Mouse (Mus musculus) intestine, postnatal 0 days (tissue): Measurements from ENCODE around the gene Rilp. TPM values are rescaled to one million over a fixed set of nuclear protein-coding genes. Genes with fewer than 3 reads are reported as not detected.

ENCODE experiments used
- ATAC-seq: fragments of 200-750 bp; cut with Nextera tagmentation; 2 replicates; pipeline ENCODE4 v1.8.0; 2017; ENCODE audit warnings: mild to moderate bottlenecking, moderate TSS enrichment, moderate library complexity
- H3K27ac ChIP-seq: fragments of 300-500 bp; sonication (generic); 2 replicates; pipeline ENCODE4 v1.5.1; 2014; ENCODE audit warnings: mild to moderate bottlenecking, low read depth, low read length, moderate library complexity
- H3K27me3 ChIP-seq: fragments of 300-500 bp; sonication (generic); replicated peaks from 2 replicates; pipeline ENCODE4 v1.6.1; 2014; ENCODE audit warnings: low read length, mixed read lengths; ENCODE audit not compliant: control insufficient read depth, insufficient read depth
- H3K36me3 ChIP-seq: fragments of 300-500 bp; sonication (generic); 2 replicates; pipeline ENCODE4 v1.6.1; 2014; ENCODE audit warnings: mild to moderate bottlenecking, moderate library complexity; ENCODE audit not compliant: control insufficient read depth, insufficient read depth
- H3K4me1 ChIP-seq: fragments of 300-500 bp; sonication (generic); replicated peaks from 2 replicates; pipeline ENCODE4 v1.6.1; 2014; ENCODE audit warnings: antibody characterized with exemption, low read length, mixed read lengths; ENCODE audit not compliant: control insufficient read depth, insufficient read depth
- H3K4me2 ChIP-seq: fragments of 300-500 bp; sonication (generic); replicated peaks from 2 replicates; pipeline ENCODE4 v1.6.1; 2014; ENCODE audit warnings: low read depth, mild to moderate bottlenecking, moderate library complexity
- H3K4me3 ChIP-seq: fragments of 300-500 bp; sonication (generic); 2 replicates; pipeline ENCODE4 v1.5.1; 2014; ENCODE audit warnings: low read depth, low read length
- H3K9ac ChIP-seq: fragments of 300-500 bp; sonication (generic); 2 replicates; pipeline ENCODE4 v1.6.1; 2014; ENCODE audit warnings: mild to moderate bottlenecking, low read depth, low read length
- H3K9me3 ChIP-seq: fragments of 300-500 bp; sonication (generic); 2 replicates; pipeline ENCODE4 v1.6.1; 2016; ENCODE audit warnings: mixed run types; ENCODE audit not compliant: control insufficient read depth
- CTCF ChIP-seq: sonication (generic); IDR thresholded peaks from 2 replicates; pipeline ENCODE4 v1.5.1; 2016; ENCODE audit warnings: low read depth, mild to moderate bottlenecking, control low read depth, antibody characterized with exemption, moderate library complexity
- WGBS: fragments of 180-500 bp; shearing (Covaris S2); extraction: QIAGEN DNeasy Blood & Tissue Kit; methylation state at CpG from one replicate; pipeline ENCODE4 v1.1.7; 2014; 5-methylcytosine and 5-hydroxymethylcytosine counted together
- polyA plus RNA-seq: library from polyadenylated mRNA; unstranded; fragments of >200 nt; fragmentation: Nextera tagmentation; extraction: Ambion mirVana; gene quantifications from 2 replicates; pipeline ENCODE4 v1.2.1, GENCODE M21; 2015

Rilp gene
- polyA plus RNA-seq, 1 experiment from 2014 or later, result 6.9 TPM

DNA sequence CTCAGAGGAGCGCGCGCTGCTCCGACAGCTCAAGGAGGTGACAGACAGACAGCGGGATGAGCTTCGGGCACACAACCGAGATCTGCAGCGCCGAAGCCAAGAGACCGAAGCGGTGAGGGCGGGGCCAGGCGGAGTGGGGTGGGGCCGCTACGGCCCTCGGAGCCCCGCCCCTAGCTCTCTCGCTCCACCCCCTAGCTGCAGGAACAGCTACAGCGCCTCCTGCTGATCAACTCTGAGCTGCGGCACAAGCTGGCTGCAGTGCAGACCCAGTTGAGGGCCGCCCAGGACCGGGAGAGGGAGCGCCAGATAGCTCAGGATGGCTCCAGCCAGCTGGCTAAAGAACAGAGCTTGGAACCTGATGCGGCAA lies 716 bp downstream of the Rilp start:
- Histone ChIP-seq H3K9me3 (no peaks in the 10 kb centered on the region), H3K4me1 (no peaks in the 10 kb centered on the region; the same call in 1 of the 2 replicates), H3K4me3 (peak overlapping the region; percentile 41), H3K27ac (peak overlapping the region; percentile 91), H3K9ac (peak overlapping the region; percentile 60), H3K36me3 (peaks cover 34% of the 10 kb centered on the region), H3K4me2 (peak overlapping the region; percentile 83), H3K27me3 (no peaks in the 10 kb centered on the region)
- peak; percentile 82 for ATAC-seq
- WGBS, result 1% methylated on average over 24 of the region's 24 CpGs
- peak; percentile 99 for TF ChIP-seq CTCF

DNA sequence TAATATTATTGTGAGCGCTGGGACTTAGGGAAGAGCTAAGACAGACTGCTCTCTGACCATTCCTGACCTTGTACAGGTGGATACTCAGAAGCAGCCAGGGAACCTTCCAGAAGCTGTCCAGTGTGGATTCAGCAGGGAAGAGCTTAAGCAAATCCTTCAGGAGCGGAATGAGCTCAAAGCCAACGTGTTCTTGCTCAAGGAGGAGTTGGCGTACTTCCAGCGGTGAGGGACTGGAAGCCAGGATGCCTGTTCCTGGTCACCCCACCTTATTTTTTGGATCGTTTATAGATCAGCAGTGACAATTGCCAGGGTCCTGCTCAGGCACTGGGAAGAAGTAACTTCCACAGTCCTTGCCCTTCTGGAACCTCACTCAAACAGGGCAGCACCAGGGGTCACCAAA lies 1.3 kb downstream of the Rilp start:
- H3K9me3 ChIP-seq, result no peaks in the 10 kb centered on the region
- no peak overlapping the region for H3K4me2 ChIP-seq
- H3K27me3 ChIP-seq, result no peaks in the 10 kb centered on the region
- H3K4me1 ChIP-seq, result no peaks in the 10 kb centered on the region; the same call in 1 of the 2 replicates
- peaks cover 28% of the 10 kb centered on the region for H3K36me3 ChIP-seq
- 78% methylated on average over 6 of the region's 6 CpGs for WGBS
- TF ChIP-seq CTCF, result no peak
- no peak overlapping the region for H3K9ac ChIP-seq
- no peak overlapping the region for H3K4me3 ChIP-seq
- no peak for ATAC-seq
- no peak overlapping the region for H3K27ac ChIP-seq

DNA sequence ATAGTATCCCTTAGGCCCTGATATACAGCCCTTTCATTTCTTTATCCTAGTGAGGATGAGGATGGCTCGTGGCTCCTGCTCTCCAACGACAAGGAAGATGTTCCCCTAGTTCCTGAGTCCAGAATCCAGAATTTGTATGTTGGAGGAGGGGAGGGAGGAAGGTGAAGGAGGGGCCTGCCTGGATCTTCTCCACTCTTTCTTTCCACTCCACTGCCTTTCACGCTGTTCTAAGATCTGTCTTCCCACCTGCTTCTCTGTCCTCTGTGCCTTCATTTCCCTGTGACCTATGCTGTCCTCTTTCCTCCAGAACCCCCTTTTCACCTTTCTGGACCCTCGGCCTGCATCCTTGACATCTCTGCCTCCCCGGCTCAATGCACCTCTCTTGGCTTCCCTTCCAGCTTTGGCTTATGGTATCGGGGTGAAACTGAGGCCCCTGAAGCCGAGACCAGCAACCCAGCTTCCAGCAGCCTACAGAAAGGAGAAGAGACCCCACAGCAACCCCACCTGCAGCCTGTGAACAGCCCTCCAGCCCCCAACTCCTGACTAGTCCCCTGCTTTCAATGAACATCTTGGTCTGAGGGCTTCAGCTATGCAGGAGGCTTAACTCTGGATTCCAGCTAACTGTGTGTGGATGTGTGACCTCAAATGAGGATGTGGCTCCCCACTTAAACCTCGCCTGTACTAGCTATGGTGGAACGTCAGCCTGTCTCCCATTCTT lies 2.6 kb downstream of the Rilp start:
- no peaks in the 10 kb centered on the region for H3K9me3 ChIP-seq
- H3K27ac ChIP-seq, result no peak overlapping the region
- no peaks in the 10 kb centered on the region; the same call in 1 of the 2 replicates for H3K4me1 ChIP-seq
- peaks cover 18% of the 10 kb centered on the region for H3K36me3 ChIP-seq
- TF ChIP-seq CTCF, result no peak
- no peak overlapping the region for H3K9ac ChIP-seq
- WGBS, result 82% methylated on average over 9 of the region's 9 CpGs
- no peaks in the 10 kb centered on the region for H3K27me3 ChIP-seq
- no peak overlapping the region for H3K4me3 ChIP-seq
- ATAC-seq, result no peak
- H3K4me2 ChIP-seq, result no peak overlapping the region

DNA sequence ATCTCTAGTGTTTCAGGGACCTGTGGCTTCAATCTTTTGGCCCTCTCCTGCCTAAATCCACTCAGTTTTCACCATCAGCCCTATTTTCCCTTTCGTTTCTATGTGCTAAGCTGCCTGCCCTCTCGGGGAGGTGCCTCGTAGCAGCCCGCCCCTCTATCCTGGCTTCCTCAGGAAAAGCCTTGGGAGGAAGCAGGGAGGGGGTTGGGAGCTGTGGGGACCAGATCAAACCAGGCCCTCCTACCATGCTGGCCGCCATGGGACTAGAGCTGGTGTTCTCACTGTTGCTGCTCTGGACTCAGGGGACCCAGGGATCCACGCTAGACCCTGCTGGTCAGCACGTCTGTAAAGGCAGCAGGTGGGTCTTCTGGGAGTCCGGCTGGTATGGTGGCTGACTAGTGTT lies 3.4 kb downstream of the Rilp start, which contains the start of gene Scarf1:
TSS of gene Scarf1 (plus strand) at position 205 of the 400 bp plus-strand sequence.
- H3K4me2 ChIP-seq, result peak within 1 kb of the TSS; percentile 27
- 68% methylated on average over 8 of the region's 8 CpGs for WGBS
- H3K27me3 ChIP-seq, result no peaks in the 10 kb centered on the region
- no peak for TF ChIP-seq CTCF
- ATAC-seq, result no peak
- peaks cover 10% of the 10 kb centered on the region for H3K36me3 ChIP-seq
- 0 out of 2 replicates have a peak within 1 kb of the TSS, but pooled peaks have one; percentile 3 for H3K4me3 ChIP-seq
- H3K4me1 ChIP-seq, result no peaks in the 10 kb centered on the region; the same call in 1 of the 2 replicates
- H3K9me3 ChIP-seq, result no peaks in the 10 kb centered on the region
- H3K9ac ChIP-seq, result peak within 1 kb of the TSS; percentile 7; the same call in 1 of the 2 replicates
- no peak within 1 kb of the TSS for H3K27ac ChIP-seq

DNA sequence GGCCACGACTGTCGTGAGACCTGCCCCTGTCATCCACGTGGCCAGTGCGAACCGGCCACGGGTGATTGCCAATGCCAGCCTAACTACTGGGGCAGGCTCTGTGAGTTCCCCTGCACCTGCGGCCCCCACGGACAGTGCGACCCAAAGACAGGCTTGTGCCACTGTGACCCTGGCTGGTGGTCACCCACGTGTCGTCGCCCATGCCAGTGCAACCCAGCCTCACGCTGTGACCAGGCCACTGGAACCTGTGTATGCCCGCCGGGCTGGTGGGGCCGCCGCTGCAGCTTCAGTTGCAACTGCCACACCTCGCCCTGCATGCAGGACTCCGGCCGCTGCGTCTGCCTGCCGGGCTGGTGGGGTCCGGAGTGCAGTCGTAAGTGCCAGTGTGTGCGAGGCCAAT lies 5.3 kb downstream of the Rilp start:
- no peaks in the 10 kb centered on the region for H3K27me3 ChIP-seq
- ATAC-seq, result no peak
- TF ChIP-seq CTCF, result no peak
- H3K36me3 ChIP-seq, result no peaks in the 10 kb centered on the region; the same call in 1 of the 2 replicates
- H3K27ac ChIP-seq, result no peak overlapping the region
- H3K4me2 ChIP-seq, result no peak overlapping the region
- no peaks in the 10 kb centered on the region for H3K9me3 ChIP-seq
- H3K4me1 ChIP-seq, result no peaks in the 10 kb centered on the region; the same call in 1 of the 2 replicates
- H3K9ac ChIP-seq, result no peak overlapping the region
- 87% methylated on average over 25 of the region's 25 CpGs for WGBS
- H3K4me3 ChIP-seq, result no peak overlapping the region

DNA sequence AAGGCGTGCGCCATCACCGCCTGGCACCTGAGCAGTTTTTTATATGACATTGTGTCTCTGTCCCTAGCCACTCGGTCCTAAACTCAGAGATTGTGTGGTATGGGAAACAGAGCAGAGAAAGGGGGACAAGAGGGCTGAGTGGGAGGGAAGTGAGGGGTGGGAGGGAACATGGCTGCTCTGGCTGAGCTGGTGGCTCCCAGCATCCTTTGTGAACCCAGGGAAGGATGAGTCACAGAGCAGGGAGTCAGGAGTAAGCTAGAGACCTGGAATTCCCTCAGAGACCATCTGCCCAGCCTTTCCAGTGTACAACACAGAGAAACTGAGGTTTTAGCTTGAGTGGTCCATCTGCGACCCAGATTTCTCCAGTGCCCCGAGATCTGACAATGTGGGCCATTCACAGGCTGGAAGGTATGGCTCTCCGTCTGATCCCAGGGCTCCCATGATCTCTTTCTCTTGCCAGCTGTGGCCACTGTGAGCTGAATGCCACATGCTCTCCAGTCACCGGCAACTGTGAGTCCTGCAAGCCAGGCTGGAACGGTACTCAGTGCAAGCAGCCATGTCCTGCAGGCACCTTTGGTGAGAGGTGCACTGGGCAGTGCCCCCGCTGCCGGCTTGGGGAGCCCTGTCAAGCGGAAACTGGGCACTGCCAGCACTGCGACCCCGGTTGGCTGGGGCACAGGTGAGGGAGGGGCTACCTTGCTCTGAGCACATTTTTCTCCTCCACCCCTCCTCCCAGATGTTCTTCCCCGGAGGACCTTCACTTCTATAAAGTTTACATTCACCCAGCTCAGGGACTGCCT lies 10.1 kb downstream of the Rilp start:
- Histone ChIP-seq H3K9me3 (no peaks in the 10 kb centered on the region), H3K4me2 (no peak overlapping the region), H3K36me3 (no peaks in the 10 kb centered on the region; the same call in 1 of the 2 replicates), H3K27me3 (no peaks in the 10 kb centered on the region), H3K9ac (no peak overlapping the region), H3K27ac (no peak overlapping the region), H3K4me3 (no peak overlapping the region), H3K4me1 (no peaks in the 10 kb centered on the region)
- WGBS, result 71% methylated on average over 15 of the region's 15 CpGs
- no peak for ATAC-seq
- TF ChIP-seq CTCF, result no peak
